Mouse (Mus musculus): Measurements from ENCODE around the gene Lyrm4.

Lyrm4 gene

DNA sequence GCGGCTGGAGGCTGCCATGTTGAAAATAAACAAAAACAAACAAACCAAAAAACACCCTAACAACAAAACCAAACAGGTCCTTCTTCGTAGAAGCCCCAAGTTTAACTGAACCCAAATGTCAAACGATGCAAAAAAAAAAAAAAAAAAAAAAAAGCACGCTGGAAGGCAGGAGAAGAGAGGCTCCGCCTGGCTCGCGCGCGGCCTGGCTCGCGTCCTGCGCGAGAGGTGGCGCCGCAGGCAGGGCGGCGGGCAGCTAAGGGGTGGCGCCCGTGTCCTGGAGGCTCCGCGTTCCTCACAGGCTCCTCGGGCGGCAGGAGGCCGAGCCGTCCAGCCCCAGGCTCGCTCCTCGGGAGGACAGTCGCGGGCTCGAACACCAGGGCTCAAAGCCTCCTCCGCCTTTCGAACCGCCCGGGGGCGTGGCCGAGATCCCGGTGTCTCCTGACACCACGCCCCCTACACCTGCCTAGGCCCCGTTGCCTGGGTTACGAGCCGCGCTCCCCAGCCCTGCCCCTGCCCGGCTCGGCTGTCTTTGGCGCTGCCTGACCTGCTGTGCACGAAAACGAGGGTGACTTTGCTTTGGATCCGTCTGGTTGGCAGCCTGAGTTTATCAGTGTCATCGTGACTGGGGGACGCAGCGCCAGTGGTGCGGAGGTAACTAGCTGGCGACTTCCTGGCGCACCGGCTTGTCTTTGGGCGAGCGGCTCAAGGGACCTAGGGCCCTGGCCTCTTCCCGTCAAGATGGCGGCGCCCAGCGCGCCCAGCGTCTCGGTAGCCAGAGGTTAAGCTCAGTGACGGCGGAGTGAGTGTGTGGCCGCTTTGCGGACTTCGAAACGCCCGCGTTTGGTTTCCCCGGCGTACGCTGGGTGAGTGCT, at the start of gene Lyrm4, which contains the start of gene Fars2:
TSS of gene Lyrm4 (minus strand) at position 384 of the 872 bp plus-strand sequence.
TSS of gene Fars2 (plus strand) at position 270 of the 872 bp plus-strand sequence.
- DNase-seq (ENCODE audit: low spot score in 2 of 2) = peak; percentile 96 to 98

DNA sequence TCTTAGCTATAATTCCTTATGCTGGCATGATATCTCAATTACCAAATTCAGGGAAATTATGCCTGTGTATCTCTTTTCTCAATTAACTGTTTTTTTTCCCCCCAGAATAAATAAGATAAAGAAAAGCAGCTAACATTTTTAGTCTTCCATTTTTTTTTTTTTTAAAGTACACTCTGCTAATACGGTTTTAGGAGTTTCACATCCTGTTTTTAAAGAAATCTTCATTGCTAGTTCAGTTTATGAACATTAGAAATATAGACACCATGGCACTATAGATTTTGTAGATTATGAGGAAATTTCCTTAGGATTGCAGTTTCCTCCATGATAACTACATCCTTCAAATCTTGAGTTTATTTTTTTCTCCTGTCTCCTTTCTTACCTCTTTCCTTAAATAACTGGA, 46.6 kb upstream of the Lyrm4 start:
- no peak for DNase-seq (ENCODE audit: low spot score in 2 of 2)

DNA sequence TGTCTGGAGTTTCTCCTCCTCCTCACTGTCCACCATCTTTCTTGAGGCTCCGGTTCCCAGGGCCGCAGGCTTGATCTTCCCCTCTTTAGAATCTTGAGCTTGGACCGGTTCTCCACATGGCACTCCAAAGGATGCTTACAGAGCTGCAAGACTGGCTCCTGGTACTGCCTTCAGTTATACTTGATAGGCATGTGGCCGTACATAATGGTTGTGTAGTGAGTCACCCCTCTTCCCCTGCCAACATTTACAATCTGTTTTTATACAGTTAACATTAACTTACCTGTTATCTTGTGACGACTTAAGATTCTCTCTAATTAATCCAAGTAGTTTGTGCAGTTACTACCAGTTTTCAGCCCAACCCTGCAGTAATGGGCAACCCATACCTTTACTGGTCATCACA, 46.1 kb upstream of the Lyrm4 start:
- DNase-seq (ENCODE audit: low spot score in 2 of 2) = no peak

DNA sequence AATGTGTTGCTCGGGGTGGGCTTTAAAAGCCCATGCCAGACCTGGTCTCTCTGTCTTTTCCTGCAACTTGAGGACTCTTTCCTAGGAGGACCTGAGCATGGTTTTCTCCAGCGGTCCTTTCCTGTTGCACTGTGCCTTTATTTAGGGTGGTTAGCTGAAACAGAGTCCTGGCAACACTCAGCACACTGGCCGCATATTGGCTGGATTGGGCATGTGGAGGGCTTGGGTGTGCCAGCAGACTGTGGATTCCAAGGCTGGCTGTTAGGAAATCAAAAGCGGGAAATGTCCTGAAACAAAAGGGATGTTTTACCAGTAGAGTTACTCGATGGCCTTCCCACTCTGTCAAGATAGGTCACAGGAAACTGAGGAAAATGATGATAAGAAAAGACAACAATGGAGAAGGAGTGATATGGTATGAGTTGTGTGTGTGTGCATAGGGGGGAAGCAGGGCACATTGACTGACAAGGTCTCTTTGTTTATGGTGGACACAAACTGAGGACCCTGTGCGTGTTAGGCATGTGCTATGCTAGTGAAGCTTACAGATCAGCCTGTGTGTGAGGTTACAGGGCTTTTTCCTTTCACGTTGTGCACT, 39.1 kb upstream of the Lyrm4 start:
- DNase-seq (ENCODE audit: low spot score in 2 of 2) = no peak

DNA sequence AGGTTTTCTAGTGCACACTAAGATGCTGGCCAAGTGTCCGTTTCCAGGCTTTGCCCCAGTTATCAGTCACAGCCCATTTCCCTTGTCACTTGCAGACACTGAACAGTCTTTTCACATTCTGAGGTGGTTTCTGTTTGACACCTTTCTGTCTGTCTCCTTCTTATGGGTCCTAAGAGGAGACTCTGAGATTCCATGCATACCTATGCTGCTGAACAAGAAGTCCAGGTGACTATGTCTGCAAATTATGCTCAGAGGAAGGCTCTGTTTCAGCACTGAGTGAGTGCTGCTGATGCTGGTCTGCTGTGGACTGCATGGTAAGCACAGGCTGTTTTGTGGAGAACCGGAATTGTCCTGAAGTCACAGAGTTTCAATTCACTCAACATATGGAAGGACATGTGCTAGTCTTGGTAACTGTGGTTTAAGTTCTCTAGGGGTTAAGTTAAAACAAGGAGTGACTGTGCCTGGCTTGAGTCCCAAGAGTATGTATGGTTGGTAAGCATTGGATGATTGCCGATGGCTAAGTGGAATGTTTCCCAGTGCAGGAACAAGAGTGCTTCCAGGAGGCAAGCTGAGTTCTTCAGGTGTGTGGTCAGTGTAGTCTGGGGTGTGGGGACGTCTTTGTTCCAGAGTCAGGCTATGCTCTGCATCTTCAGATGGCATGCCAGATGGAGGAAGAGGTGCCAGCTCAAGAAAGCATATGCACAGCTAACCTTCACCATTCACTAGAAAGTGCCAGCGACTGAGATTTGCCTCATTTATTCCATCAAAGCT, 35.6 kb upstream of the Lyrm4 start:
- no peak for DNase-seq (ENCODE audit: low spot score in 2 of 2)

DNA sequence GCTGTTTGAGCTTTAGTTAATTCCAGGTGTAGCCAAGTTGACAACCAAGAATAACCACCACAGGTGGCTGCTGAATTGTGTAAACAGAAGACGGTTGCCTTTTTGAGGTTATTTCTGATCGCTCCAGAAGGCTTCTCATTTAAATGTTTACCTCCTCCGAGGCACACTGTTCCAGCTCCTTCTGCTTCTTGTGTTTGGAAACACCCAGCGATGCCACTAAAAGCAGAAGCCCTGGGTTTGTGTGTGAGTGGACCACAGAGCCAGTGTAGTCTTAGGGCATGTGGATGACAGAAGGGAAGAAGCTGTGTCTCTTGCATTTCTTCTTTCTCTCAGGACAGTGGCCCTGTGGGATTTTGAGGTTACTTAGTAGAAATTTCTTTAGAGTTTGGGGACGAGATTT, 32.9 kb upstream of the Lyrm4 start:
- DNase-seq (ENCODE audit: low spot score in 2 of 2) = no peak

DNA sequence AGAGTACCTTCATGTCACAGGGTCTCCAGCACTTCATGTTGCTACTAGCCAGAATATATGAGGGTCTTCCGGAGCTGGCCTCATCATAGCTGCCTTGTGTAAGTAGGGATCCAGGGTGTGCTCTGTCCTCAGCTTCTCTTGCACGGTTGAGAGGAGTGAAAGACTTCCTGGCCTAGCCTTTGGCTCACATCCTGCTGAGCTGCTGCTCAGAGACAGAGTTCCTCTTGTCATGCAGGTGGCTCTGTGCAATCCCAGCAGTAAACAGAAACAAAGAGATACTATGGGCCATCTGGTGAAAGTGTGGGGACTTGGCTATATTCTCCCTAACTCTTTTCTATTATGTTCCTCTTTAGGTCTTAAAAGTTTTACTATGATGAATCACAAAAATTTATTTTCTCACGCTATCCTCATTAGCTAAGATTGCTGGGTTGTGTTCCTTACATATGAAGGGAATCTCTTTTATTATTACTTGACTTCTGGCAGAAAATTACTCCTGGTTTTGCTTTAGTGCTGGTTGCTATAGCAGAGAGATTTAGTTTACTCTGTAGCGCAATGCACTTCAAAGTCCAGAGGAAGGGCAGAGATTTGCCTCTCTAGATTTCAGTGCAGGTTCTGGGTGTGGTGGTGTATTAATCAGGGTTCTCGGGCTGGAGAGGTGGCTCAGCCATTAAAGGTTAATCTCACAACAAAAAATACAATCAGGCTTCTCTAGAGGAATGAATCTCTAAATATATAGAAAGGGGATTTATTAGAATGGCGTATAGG, 32.0 kb upstream of the Lyrm4 start:
- no peak for DNase-seq (ENCODE audit: low spot score in 2 of 2)

DNA sequence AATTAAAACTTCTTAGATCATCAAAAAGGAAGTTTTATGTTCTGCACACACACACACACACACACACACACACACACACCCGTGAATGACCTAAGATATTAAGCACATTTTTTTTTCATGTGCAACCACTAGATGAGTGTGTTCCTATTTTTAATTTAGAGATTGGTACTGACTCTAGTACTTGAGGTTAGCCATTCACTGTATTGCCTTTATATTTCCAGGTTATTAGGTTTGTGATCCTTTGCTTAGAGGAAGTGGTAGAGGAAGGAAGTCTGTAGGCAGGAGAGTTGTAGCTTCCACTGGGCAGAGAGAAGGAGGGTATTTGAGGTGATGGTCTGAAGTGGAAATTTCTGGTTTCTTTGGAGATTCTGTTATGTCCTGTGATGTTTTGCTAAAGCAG, 28.3 kb upstream of the Lyrm4 start:
- no peak for DNase-seq (ENCODE audit: low spot score in 2 of 2)

DNA sequence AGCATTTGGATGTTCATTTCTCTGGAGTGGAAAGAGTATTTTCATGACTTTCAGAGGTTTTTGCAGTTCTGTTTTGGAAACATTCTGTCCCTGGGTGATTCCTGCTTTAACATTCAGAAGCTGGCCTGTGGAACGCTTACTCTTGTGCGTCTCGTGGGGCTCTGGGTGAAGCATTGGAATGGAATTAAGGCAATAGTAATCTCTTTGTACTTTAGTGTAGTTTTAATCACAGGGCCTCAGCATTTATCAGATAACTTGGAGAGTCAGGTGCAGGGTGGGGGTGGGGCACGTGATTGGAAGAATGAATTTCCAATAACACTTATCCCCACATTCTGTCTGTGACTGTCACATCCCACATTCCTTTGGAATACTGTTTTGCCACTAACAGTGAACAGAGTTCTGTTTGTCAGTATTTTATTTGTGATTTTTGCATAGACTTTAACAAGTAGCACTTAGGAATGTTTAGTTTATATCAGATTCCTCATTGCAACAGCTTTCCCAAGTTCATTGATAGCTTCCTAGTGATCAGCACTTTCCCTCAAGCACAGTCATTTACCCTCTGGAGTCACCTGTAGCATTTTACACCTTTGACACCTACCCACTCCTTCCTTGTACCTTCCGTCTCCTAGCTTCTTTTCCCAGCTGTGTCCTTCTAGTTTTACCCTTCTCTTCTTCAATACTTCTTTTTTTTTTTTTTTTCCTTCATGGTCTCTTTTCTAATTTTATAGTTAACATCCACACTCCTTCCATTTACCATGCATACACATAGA, 23.1 kb upstream of the Lyrm4 start:
- no peak for DNase-seq (ENCODE audit: low spot score in 2 of 2)

DNA sequence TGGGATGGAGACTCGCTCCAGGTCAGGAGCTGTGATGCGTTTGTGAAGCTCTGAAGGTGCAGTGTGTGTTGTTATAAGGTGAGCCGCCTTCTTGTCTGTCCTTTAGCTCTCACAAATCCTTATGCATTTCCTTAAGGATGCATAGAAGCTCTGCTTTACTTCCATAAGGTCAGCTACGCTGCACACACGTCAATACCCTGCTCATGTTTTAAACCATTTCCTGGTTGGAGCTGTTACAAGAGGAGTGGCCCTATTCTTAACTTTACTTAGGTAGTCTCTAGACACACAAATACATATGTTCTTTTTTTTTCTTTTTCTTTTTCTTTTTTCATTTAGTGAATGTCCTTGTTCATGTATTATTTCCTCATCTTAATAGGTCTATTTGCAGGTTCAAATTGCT, 22.4 kb upstream of the Lyrm4 start:
- DNase-seq (ENCODE audit: low spot score in 2 of 2) = no peak

DNA sequence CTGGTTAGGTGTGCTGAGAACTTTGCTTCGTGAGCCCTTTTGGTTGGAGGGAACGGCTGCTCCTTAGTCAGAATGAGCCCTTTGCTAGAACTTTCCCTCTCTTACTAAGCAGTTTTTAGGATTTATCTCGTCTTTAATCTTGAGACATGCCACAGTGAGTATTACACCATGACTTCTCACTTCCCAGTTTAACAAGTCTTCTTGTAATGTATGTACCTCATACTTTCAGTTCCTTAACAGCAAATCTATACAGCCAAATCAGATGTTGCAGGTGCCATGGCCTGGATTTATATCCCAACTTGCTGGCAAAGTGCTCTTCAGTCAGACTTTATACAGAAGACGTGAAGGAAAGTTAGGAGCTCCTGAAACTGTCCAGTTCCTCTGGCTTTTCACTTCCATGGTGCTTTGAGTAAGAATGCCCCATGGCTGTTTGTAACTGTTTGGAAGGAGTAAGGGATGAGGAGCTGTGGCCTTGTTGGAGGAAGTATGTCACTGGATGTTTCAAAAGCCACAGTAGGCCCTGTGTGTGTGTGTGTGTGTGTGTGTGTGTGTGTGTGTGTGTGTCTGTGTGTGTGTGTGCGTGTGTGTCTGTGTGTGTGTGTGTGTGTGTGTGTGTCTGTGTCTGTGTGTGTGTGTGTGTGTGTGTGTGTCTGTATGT, 14.8 kb upstream of the Lyrm4 start:
- DNase-seq (ENCODE audit: low spot score in 2 of 2) = no peak

DNA sequence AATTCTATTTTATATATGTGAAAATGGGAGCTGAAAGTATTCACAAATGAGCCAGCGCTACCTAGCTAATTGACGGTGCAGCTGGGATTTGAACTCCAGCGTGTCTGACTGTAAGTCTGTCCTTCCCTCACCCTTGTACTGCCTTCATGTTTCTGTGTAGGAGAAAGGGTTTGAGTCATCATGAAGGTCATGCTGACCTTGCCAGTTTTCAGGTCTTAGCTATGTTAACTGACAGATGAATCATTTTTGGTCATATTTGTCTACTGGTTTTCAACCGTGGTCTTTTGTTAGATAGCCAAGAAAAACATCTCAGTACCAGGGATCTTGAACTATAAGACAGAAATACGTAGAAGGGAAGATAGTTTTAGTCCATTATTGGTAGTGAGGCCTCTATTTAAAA, 14.1 kb upstream of the Lyrm4 start:
- DNase-seq (ENCODE audit: low spot score in 2 of 2) = no peak

DNA sequence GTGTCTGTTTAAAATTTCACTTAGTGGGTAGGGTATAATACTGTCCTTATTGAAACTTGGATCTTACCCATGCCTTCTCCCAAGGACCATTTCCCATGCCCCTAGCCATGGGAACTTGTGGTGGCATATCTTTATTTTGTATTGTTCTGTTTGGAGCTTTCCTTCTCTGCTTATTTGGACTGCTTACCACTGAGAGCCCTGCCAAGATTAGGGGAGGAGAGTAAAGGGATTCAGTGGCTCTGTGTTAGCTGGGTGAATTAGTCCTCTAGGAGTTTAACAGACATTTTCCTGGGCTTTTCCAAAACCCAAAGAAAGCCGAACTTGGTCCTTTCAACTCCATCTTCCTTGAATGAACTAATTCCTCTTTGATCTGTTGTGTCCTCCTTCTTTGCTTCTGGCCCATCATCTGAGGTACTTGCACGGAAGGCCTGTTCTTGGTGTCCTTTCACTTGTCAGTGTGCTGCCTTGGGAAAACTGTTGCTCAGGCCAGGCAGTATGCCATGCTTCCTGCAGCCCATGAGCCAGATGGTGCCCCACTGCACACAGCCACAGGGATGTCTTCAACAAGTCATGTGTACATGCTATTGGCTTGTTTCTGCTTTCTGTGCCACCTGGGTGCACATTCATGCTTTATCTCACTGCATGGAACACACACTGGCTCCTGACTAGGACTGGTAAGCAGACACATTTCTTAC, 12.2 kb upstream of the Lyrm4 start:
- no peak for DNase-seq (ENCODE audit: low spot score in 2 of 2)

DNA sequence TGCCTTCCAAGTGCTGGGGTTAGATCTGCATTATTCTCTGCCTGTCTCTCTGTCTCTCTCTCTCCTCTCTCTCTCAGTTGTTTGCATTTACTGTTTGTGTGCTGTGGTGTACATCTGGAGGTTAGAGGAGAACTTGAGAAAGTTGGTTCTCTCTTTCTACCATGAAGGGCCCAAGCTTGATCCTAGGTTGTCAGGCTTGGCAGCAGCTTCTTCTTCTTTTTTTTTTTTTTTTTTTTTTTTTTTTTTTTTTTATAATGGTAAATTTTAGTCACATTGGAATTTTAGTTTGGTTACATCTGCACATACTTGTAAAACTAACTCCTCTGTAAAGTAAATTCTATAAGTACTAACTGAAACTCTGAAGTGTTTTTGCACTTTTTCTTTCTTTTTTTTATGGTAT, 3.3 kb upstream of the Lyrm4 start:
- DNase-seq (ENCODE audit: low spot score in 2 of 2) = no peak

DNA sequence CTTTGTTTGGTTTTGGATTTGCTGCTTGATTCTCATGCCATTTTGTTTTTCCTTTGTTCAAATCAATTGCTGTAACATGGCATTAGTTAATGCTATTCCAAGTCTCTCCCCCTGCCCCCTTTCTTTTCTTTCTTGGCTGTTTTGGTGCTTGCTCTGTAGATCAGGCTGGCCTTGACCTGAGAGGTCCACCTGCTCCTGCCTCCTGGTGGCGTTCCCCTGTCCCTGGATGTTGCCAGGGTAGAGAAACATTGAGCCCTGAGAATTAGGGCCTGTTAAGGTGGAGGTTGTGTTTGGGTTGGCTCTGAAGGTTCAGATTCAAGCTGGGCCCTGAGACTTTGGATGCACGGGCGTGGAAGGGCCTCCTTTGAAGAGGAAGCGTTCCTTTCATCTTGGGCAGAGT, 2.4 kb upstream of the Lyrm4 start:
- no peak for DNase-seq (ENCODE audit: low spot score in 2 of 2)

DNA sequence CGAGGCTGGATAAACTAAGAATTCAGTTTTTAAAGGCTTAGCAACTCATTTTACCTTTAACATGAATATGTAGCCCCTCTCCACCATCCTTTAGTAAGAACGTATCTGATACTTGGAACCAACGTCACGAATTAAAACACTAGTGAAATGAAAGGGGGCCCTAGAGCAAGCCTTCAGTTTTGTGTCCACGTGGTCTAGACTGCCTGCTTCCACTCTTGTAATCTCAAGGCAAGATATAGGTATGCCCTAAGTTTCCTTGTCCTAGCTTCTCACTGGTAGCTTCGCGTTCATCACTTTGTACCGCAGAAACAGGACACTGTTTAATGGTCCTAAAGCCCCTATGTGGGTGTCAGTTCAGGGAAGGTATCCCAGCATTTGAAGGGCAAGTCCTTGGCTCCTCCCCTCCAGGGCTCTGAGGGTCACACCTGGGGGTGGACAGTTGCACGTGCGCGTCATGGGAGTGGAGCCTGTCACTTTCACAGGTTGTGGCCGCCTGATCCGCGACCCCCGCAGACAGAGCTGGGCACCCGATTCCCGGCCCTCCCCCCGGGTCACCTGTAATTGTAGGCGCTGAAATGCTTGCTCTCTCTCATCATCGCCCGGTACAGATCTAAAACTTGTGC, 695 bp downstream of the Lyrm4 start:
- peak; percentile 3 to 35 for DNase-seq (ENCODE audit: low spot score in 2 of 2)

DNA sequence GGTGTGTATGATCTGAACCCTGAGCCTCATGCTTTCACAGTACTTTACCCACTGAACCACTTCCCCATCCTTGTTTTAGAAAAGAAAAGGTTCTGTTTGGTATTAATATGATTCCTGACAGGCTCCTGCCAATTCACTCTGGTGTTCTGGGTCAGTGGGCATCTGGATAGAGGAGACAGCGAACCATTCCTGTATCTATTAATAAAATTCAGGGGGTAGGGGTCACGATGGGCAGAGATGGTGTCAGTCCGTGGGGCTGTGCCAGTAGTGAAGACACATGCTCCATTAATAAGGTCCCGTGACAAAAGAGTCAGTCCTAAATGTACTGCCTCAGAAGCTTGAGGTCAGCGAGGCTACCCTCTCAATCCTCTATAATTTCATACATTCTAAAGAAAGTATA, 4.1 kb downstream of the Lyrm4 start:
- DNase-seq (ENCODE audit: low spot score in 2 of 2) = no peak

DNA sequence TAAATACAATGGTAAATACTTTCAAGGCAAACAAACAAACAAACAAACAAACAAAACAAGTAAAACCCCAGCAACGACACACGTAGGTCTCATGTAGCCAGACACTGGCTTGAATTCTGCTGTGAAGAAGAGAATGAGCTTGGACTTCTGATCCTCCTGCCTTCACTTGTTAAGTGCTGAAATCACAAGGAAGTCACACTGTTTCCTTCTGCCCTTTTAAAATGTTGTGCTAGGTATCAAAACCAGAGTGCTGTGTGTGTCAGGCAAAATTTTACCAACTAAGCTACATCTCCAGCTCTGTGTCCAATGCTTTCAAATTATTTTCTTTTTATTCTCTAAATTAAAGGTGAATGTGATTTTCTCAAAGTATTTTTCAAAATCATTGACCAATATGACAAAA, 6.0 kb downstream of the Lyrm4 start:
- DNase-seq (ENCODE audit: low spot score in 2 of 2) = no peak

DNA sequence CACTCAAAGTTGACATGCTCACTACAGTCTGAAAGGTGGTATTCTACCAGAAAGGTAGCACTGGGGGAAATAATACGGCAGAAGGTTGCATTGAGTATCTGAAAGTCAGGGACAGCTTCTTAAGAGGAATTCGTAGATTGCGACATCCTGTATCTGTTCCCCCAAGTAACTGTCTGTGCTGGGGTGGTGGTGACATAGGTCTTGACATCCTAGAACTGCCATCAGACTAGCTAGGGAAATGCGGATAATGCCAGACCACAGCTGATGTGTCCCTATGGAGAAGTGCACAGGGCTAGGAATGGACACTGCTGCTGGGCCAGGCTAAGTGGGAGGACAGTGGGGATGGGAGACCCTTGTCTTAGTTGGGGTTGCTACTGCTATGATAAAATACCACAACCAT, 8.8 kb downstream of the Lyrm4 start:
- DNase-seq (ENCODE audit: low spot score in 2 of 2) = no peak

DNA sequence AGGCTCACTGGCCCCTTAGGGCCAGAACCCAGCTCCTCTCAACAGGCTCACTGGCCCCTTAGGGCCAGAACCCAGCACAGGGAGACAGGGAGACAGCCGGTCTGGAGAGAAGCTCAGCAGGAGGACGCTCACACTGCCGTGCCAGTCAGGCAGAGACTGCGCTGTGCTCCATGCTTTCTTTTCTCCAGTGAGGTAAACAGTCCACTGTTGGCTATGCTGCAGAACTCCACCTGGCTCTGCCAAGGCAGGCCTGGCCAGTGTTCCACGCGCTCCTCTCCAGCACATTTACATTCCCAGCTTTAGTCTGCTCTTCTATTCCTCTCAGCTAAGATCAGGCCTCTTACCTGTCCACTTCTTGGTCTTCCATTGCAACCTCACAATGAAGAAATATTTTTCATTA, 11.7 kb downstream of the Lyrm4 start:
- no peak for DNase-seq (ENCODE audit: low spot score in 2 of 2)

Measured in urinary bladder, adult 18-20 months (tissue).